Mouse (Mus musculus): Measurements from ENCODE around the gene Pim3. TPM values are rescaled to one million over a fixed set of nuclear protein-coding genes. Genes with fewer than 3 reads are reported as not detected.
A peak's percentile ranks its signal among the peaks of the same experiment; 100 is the strongest.

The Pim3 gene
- total RNA-seq, 2 experiments from 2014 or later, result 11.0 to 14.3 TPM

- no peak for ATAC-seq (replicated peaks; ENCODE audit: poor library complexity)
Measured at GRCm38 (mm10) chr15:88877021-88877400, 15.0 kb downstream of the Pim3 start.

- no peak for ATAC-seq (replicated peaks; ENCODE audit: poor library complexity)
Measured at GRCm38 (mm10) chr15:88881253-88882044, 19.5 kb downstream of the Pim3 start.

- no peak for ATAC-seq (replicated peaks; ENCODE audit: poor library complexity)
Measured at GRCm38 (mm10) chr15:88882851-88883250, 20.9 kb downstream of the Pim3 start.

GRCm38 (mm10) chr15:88883342-88883741 lies 21.4 kb downstream of the Pim3 start:
- no peak for ATAC-seq (replicated peaks; ENCODE audit: poor library complexity)

- no peak for ATAC-seq (replicated peaks; ENCODE audit: poor library complexity)
Measured at GRCm38 (mm10) chr15:88885376-88885775, 23.4 kb downstream of the Pim3 start.

- no peak for ATAC-seq (replicated peaks; ENCODE audit: poor library complexity)
Measured at GRCm38 (mm10) chr15:88889032-88889431, 27.0 kb downstream of the Pim3 start.

GRCm38 (mm10) chr15:88889994-88890393 lies 28.0 kb downstream of the Pim3 start:
- ATAC-seq (replicated peaks; ENCODE audit: poor library complexity), result no peak

- ATAC-seq (replicated peaks; ENCODE audit: poor library complexity), result peak; percentile 94
Measured at GRCm38 (mm10) chr15:88890751-88891675, 29.0 kb downstream of the Pim3 start.

GRCm38 (mm10) chr15:88891676-88892040 lies 29.7 kb downstream of the Pim3 start:
- no peak for ATAC-seq (replicated peaks; ENCODE audit: poor library complexity)

GRCm38 (mm10) chr15:88892252-88892651 lies 30.3 kb downstream of the Pim3 start:
- no peak for ATAC-seq (replicated peaks; ENCODE audit: poor library complexity)

GRCm38 (mm10) chr15:88892876-88893275 lies 30.9 kb downstream of the Pim3 start:
- no peak for ATAC-seq (replicated peaks; ENCODE audit: poor library complexity)

GRCm38 (mm10) chr15:88895119-88895518 lies 33.1 kb downstream of the Pim3 start:
- no peak for ATAC-seq (replicated peaks; ENCODE audit: poor library complexity)

- ATAC-seq (replicated peaks; ENCODE audit: poor library complexity), result no peak
Measured at GRCm38 (mm10) chr15:88895891-88896290, 33.9 kb downstream of the Pim3 start.

- no peak for ATAC-seq (replicated peaks; ENCODE audit: poor library complexity)
Measured at GRCm38 (mm10) chr15:88896341-88896980, 34.5 kb downstream of the Pim3 start.

- ATAC-seq (replicated peaks; ENCODE audit: poor library complexity), result peak; percentile 98
Measured at GRCm38 (mm10) chr15:88902200-88902875, 40.4 kb downstream of the Pim3 start.

GRCm38 (mm10) chr15:88903086-88903485 lies 41.1 kb downstream of the Pim3 start:
- peak; percentile 54 for ATAC-seq (replicated peaks; ENCODE audit: poor library complexity)

- no peak for ATAC-seq (replicated peaks; ENCODE audit: poor library complexity)
Measured at GRCm38 (mm10) chr15:88904056-88904811, 42.2 kb downstream of the Pim3 start.

GRCm38 (mm10) chr15:88906347-88906746 lies 44.4 kb downstream of the Pim3 start:
- ATAC-seq (replicated peaks; ENCODE audit: poor library complexity), result no peak

- no peak for ATAC-seq (replicated peaks; ENCODE audit: poor library complexity)
Measured at GRCm38 (mm10) chr15:88915046-88915445, 53.1 kb downstream of the Pim3 start.

Data from megakaryocyte progenitor cell, adult 5-6 weeks (primary cell).